Mouse (Mus musculus): ENCODE data around the gene Ubl7. TPM values are rescaled to one million over a fixed set of nuclear protein-coding genes. Genes with fewer than 3 reads are reported as not detected.

Gene Ubl7
- total and polyA plus RNA-seq, 3 experiments = 22.7 to 89.6 TPM; not detected in 1

DNA sequence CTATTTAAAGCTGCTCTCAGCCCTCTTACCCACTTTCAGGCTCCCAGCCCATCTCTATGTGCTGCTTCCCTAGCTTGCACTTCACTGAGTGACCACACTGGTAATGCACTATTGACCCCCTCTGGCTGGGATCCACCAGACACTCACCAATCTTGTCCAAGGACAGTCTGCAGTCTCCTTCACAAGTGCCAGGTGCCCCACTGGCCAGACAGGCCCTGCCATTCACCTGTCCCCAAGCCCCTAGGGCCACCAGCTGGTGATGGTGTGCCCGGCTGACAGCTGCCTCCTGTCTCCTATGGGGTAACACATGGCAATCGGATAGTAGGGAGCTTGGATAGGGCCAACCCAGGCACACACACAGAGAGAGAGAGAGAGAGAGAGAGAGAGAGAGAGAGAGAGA is 31.3 kb downstream of the Ubl7 start:
- no peaks in the 10 kb centered on the region for H3K9me3 ChIP-seq (replicated peaks; ENCODE audit: insufficient read depth, low read length)
- no peak for DNase-seq (ENCODE audit: low read depth, low spot score)
- H3K4me1 ChIP-seq (ENCODE audit: control insufficient read depth in 1 of 2, insufficient read depth in 2 of 2, low read length in 2 of 2) = no peaks in the 10 kb centered on the region
- 0 out of 4 replicates have a peak, but pooled peaks cover 0 to 3% of the 10 kb centered on the region in 2 experiments for H3K27me3 ChIP-seq (ENCODE audit: control insufficient read depth in 1 of 2, insufficient read depth in 2 of 2, low read length in 2 of 2)
- TF ChIP-seq ZNF384 (IDR thresholded peaks at IDR 0.05; ENCODE audit: low read depth, low read length) = no peak
- TF ChIP-seq TAL1 (IDR thresholded peaks at IDR 0.05; ENCODE audit: low read length) = no peak
- TF ChIP-seq TBP (IDR thresholded peaks at IDR 0.05; ENCODE audit: low read depth, low read length) = no peak
- TF ChIP-seq CTCF (IDR thresholded peaks at IDR 0.05 in 2 of 3, conservative IDR thresholded peaks at IDR 0.05 in 1 of 3; ENCODE audit: control insufficient read depth in 1 of 3, insufficient read depth in 1 of 3, low read depth in 2 of 3, low read length in 3 of 3, poor library complexity in 1 of 3, severe bottlenecking in 1 of 3) = no peak
- TF ChIP-seq E2F4 (IDR thresholded peaks at IDR 0.05; ENCODE audit: borderline replicate concordance, low read depth, low read length) = no peak
- no peak for TF ChIP-seq USF2 (IDR thresholded peaks at IDR 0.05; ENCODE audit: borderline replicate concordance in 1 of 2, insufficient read depth in 1 of 2, low read depth in 1 of 2, low read length in 2 of 2)
- TF ChIP-seq ZMIZ1 (IDR thresholded peaks at IDR 0.05; ENCODE audit: low read depth, low read length) = no peak
- TF ChIP-seq NRF1 (IDR thresholded peaks at IDR 0.05; ENCODE audit: insufficient read depth, low read depth, low read length, poor library complexity, severe bottlenecking) = no peak
- TF ChIP-seq ELF1 (IDR thresholded peaks at IDR 0.05; ENCODE audit: low read depth, low read length) = no peak
- TF ChIP-seq RCOR1 (IDR thresholded peaks at IDR 0.05; ENCODE audit: low read depth, low read length) = no peak
- no peak for TF ChIP-seq MAZ (IDR thresholded peaks at IDR 0.05; ENCODE audit: low read depth, low read length)
- no peak for TF ChIP-seq ZKSCAN1 (IDR thresholded peaks at IDR 0.05; ENCODE audit: low read depth, low read length)
- TF ChIP-seq ETS1 (IDR thresholded peaks at IDR 0.05; ENCODE audit: low read depth, low read length) = no peak
- H3K27ac ChIP-seq (ENCODE audit: control insufficient read depth, low read depth, low read length) = no peak overlapping the region
- no peak overlapping the region for H3K9ac ChIP-seq (ENCODE audit: control insufficient read depth, low read depth, low read length, poor library complexity, severe bottlenecking)
- H3K79me2 ChIP-seq (ENCODE audit: control insufficient read depth, insufficient read depth, low read length, poor library complexity) = no peaks in the 10 kb centered on the region
- no peaks in the 10 kb centered on the region for H3K36me3 ChIP-seq (ENCODE audit: control insufficient read depth in 1 of 2, insufficient read depth in 2 of 2, low read length in 2 of 2)
- H3K4me3 ChIP-seq (ENCODE audit: control insufficient read depth in 1 of 2, insufficient read depth in 1 of 2, low read depth in 2 of 2, low read length in 2 of 2) = no peak overlapping the region

DNA sequence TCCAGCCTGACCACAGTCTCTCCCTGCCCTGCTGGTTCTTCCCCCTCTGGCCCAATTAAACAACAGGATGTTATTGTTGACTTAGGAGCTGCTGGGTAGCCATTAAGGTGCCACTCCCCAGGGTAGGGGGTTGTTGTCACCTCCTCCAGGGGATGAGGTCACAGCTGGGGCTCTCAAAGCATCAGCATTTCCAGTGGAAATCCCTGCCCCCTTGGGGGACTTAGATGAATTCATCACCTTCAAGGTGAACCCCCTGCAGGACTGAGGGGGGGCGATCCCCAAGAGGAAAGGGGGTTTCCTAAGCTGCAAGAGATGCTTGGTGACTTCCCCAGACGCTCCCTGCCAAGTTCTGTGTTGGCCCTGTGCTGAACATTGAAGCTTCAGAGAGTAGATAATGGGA is 32.3 kb downstream of the Ubl7 start:
- H3K36me3 ChIP-seq (ENCODE audit: control insufficient read depth in 1 of 2, insufficient read depth in 2 of 2, low read length in 2 of 2) = no peaks in the 10 kb centered on the region
- TF ChIP-seq RAD21 (IDR thresholded peaks at IDR 0.05; ENCODE audit: low read depth, low read length) (no peak), CHD1 (IDR thresholded peaks at IDR 0.05; ENCODE audit: low read depth, low read length) (no peak), NRF1 (IDR thresholded peaks at IDR 0.05; ENCODE audit: insufficient read depth, low read depth, low read length, poor library complexity, severe bottlenecking) (no peak), ZNF384 (IDR thresholded peaks at IDR 0.05; ENCODE audit: low read depth, low read length) (no peak)
- peaks cover 0 to 1% of the 10 kb centered on the region in 2 experiments; a peak in 1 of 4 replicates for H3K27me3 ChIP-seq (ENCODE audit: control insufficient read depth in 1 of 2, insufficient read depth in 2 of 2, low read length in 2 of 2)
- H3K4me3 ChIP-seq (ENCODE audit: control insufficient read depth in 1 of 2, insufficient read depth in 1 of 2, low read depth in 2 of 2, low read length in 2 of 2) = no peak overlapping the region
- no peaks in the 10 kb centered on the region for H3K9me3 ChIP-seq (replicated peaks; ENCODE audit: insufficient read depth, low read length)
- no peaks in the 10 kb centered on the region for H3K79me2 ChIP-seq (ENCODE audit: control insufficient read depth, insufficient read depth, low read length, poor library complexity)
- DNase-seq (ENCODE audit: low read depth, low spot score) = no peak
- H3K4me1 ChIP-seq (ENCODE audit: control insufficient read depth in 1 of 2, insufficient read depth in 2 of 2, low read length in 2 of 2) = no peaks in the 10 kb centered on the region
- H3K9ac ChIP-seq (ENCODE audit: control insufficient read depth, low read depth, low read length, poor library complexity, severe bottlenecking) = no peak overlapping the region
- H3K27ac ChIP-seq (ENCODE audit: control insufficient read depth, low read depth, low read length) = no peak overlapping the region

Data from MEL (cell line).